Mouse (Mus musculus): Measurements from ENCODE around the gene Necab3. TPM values are rescaled to one million over a fixed set of nuclear protein-coding genes. Genes with fewer than 3 reads are reported as not detected.

The Necab3 gene
- polyA plus RNA-seq (2015; fragmentation: Illumina TruSeq; extraction: RNeasy Lipid Tissue Mini Kit (QIAGEN cat#74804); ENCODE audit: insufficient read depth, low read depth, low replicate concordance): not detected

DNA sequence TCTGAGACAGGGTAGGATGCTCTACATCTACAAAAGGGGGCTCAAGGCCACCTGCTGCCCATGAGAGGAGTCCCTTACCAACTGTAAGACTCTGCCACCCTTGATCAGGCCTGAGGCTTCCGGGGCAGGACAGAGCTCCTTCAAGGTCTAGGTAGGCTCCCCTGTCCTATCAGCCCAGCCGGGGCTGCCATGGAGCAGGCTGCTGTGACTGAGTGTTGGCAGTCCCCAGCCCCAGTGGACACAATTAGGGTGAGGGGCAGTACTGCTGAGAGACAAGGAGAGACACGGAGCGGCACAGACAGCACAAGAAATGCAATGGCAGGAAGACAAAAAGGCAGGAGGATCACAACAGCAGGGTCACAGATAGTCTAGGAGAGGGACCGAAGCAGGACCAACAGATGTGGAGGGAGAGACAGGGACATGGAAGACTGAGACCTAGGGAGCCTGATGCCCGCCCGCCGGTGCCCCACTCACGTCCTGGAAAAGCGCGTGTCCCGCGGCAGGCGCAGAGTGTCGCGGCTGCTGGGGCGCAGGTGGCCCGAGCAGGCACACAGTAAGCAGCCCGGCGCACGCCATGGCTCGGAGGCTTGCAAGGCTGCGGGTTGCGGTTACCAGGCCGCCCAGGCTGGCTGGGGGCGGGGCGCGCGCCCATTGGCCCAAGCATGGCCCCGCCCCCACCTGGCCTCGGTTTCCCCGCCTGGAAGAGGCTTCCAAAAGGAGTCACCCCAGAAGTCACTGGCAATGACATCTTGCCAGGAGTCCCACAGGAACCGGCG is at the start of gene Necab3:
Gene Necab3 (minus strand): TSS at position 627 of the 776 bp plus-strand sequence.

DNA sequence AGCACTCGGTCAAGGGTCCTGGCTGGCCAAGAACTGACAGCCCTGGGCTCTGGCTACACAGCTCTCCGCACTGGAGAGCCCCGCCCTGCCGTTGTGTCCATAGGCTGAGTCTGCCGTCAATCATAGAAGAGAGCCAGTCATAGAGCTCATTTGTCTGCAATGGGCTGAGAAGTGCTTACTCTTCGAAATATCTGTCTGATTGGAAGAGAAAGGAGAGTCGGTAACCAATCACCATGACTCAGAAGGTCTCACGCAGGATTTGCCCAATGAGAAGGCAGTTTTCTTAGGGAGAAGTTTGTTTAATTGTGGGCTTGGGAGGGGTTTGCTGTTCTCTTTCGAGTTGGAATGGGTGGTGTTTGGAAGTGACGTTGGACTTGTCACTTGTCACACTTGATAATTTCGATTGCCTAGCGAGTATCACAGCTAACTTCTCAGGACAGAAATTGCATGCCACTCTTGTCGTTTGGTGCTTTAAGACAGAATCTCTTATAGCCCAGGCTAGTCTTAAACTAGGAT is 45.0 kb upstream of the Necab3 start, which contains the start of gene Pxmp4:
Gene Pxmp4 (minus strand): TSS at position 71 of the 516 bp plus-strand sequence.

DNA sequence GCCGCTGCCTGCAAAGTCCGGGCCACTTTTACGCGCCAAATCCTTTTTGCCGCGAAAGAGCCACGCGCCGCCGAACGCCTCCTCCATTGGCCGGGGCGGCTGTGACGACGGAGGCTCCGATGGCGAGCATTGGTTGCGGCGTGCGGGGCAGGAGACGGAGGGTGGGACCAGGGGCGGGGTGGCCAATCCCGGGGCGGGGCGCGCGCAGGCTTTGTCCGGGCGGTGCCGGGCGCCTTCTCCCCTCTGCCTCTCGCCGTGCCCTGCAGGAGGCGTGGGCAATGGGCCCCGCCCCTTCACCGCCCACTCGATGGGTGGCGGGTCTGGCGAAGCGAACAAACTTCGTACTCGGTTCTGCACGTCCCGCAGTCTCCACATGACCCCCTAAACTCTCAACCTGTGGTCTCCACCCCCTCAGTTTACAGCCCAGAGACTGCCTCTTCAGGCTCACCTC is 11.2 kb upstream of the Necab3 start, which contains the start of gene E2f1:
Gene E2f1 (minus strand): TSS at position 57 of the 451 bp plus-strand sequence.

DNA sequence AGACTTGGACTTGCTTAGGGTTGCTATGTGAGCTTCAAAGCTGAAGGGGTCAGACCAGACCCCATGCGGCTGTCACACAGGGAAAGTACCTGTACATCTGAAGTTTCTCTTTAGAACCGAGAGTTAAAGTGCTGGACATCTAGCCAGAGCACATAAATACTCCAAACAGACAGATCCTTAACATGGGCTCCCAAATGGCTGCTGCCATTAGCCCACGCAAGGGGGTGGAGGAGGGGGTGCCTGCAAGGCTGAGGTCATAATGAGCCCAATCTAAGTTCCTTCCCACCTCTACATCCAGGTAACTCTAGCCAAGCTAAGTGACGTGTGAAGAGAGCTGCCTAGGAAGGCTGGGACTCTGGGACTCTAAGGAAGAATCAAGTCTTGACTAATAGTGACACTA is 7.2 kb downstream of the Necab3 start, which contains the start of gene Actl10:
Gene Actl10 (plus strand): TSS at position 301 of the 400 bp plus-strand sequence.

DNA sequence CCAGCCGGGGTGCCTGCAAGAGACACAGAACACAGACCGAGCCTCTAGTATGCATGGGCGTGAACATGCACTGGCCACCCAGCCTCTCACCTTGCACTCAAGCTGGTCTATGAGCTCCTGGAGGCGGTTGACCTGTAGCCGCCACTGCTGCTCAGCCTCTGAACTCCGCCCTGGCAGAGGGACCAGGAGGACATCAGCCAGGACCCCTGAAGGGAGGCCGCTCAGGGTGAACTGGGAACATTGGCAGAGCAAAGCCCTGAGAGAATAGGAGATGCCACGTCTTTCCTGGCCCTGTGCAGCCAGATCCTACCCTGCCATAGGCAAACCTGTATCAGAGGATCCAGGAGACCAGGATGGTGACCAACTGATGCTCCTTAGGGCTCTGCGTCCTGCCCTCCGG is 12.0 kb downstream of the Necab3 start, which contains the start of gene 1700003F12Rik:
Gene 1700003F12Rik (plus strand): TSS at position 375 of the 400 bp plus-strand sequence.

Other genes starting within 250 kb of the Necab3 start
- 3.8 TPM for gene Cdk5rap1, start 185.9 kb downstream of the Necab3 start, polyA plus RNA-seq (2015; fragmentation: Illumina TruSeq; extraction: RNeasy Lipid Tissue Mini Kit (QIAGEN cat#74804); ENCODE audit: insufficient read depth, low read depth, low replicate concordance)
- 4.6 TPM for gene Snta1, start 150.8 kb downstream of the Necab3 start, polyA plus RNA-seq (2015; fragmentation: Illumina TruSeq; extraction: RNeasy Lipid Tissue Mini Kit (QIAGEN cat#74804); ENCODE audit: insufficient read depth, low read depth, low replicate concordance)
- gene Cbfa2t2, start 122.4 kb downstream of the Necab3 start, polyA plus RNA-seq (2015; fragmentation: Illumina TruSeq; extraction: RNeasy Lipid Tissue Mini Kit (QIAGEN cat#74804); ENCODE audit: insufficient read depth, low read depth, low replicate concordance): 2.5 TPM
- gene 1700003F12Rik, start 11.8 kb downstream of the Necab3 start, polyA plus RNA-seq (2015; fragmentation: Illumina TruSeq; extraction: RNeasy Lipid Tissue Mini Kit (QIAGEN cat#74804); ENCODE audit: insufficient read depth, low read depth, low replicate concordance): not detected
- gene Actl10, start 7.1 kb downstream of the Necab3 start, polyA plus RNA-seq (2015; fragmentation: Illumina TruSeq; extraction: RNeasy Lipid Tissue Mini Kit (QIAGEN cat#74804); ENCODE audit: insufficient read depth, low read depth, low replicate concordance): not detected
- 1.2 TPM for gene E2f1, start 11.0 kb upstream of the Necab3 start, polyA plus RNA-seq (2015; fragmentation: Illumina TruSeq; extraction: RNeasy Lipid Tissue Mini Kit (QIAGEN cat#74804); ENCODE audit: insufficient read depth, low read depth, low replicate concordance)
- gene Pxmp4, start 44.8 kb upstream of the Necab3 start, polyA plus RNA-seq (2015; fragmentation: Illumina TruSeq; extraction: RNeasy Lipid Tissue Mini Kit (QIAGEN cat#74804); ENCODE audit: insufficient read depth, low read depth, low replicate concordance): 4.9 TPM
- gene Zfp341, start 54.4 kb upstream of the Necab3 start, polyA plus RNA-seq (2015; fragmentation: Illumina TruSeq; extraction: RNeasy Lipid Tissue Mini Kit (QIAGEN cat#74804); ENCODE audit: insufficient read depth, low read depth, low replicate concordance): 1.0 TPM
- gene 4930519P11Rik, start 54.5 kb upstream of the Necab3 start, polyA plus RNA-seq (2015; fragmentation: Illumina TruSeq; extraction: RNeasy Lipid Tissue Mini Kit (QIAGEN cat#74804); ENCODE audit: insufficient read depth, low read depth, low replicate concordance): not detected
- 35.4 TPM for gene Chmp4b, start 92.8 kb upstream of the Necab3 start, polyA plus RNA-seq (2015; fragmentation: Illumina TruSeq; extraction: RNeasy Lipid Tissue Mini Kit (QIAGEN cat#74804); ENCODE audit: insufficient read depth, low read depth, low replicate concordance)
- not detected for gene Gm14214, start 211.1 kb upstream of the Necab3 start, polyA plus RNA-seq (2015; fragmentation: Illumina TruSeq; extraction: RNeasy Lipid Tissue Mini Kit (QIAGEN cat#74804); ENCODE audit: insufficient read depth, low read depth, low replicate concordance)
- 22.9 TPM for gene Raly, start 232.2 kb upstream of the Necab3 start, polyA plus RNA-seq (2015; fragmentation: Illumina TruSeq; extraction: RNeasy Lipid Tissue Mini Kit (QIAGEN cat#74804); ENCODE audit: insufficient read depth, low read depth, low replicate concordance)
- gene a, start 232.5 kb upstream of the Necab3 start, polyA plus RNA-seq (2015; fragmentation: Illumina TruSeq; extraction: RNeasy Lipid Tissue Mini Kit (QIAGEN cat#74804); ENCODE audit: insufficient read depth, low read depth, low replicate concordance): not detected

Measured in pancreas, adult 10 weeks (tissue).